Mouse (Mus musculus) embryonic fibroblast, embryonic 13.5 days (primary cell): ENCODE data around the gene Olfr1425. TPM values are rescaled to one million over a fixed set of nuclear protein-coding genes. Genes with fewer than 3 reads are reported as not detected.
"Not testable (repeated sequence)": the region's sequence is repeated elsewhere in the genome, so short reads cannot be mapped to it uniquely, and the experiment has no call there.

Experiments used
- H3K27ac ChIP-seq: 2 replicates; pipeline ENCODE4 v1.5.1; 2012; ENCODE audit warnings: low read length, control low read depth, inconsistent platforms; ENCODE audit not compliant: insufficient read depth
- H3K4me1 ChIP-seq: 2 replicates; pipeline ENCODE4 v1.6.1; 2011; ENCODE audit warnings: low read length; ENCODE audit not compliant: control insufficient read depth, insufficient read depth
- H3K4me3 ChIP-seq: 2 replicates; pipeline ENCODE4 v1.5.1; 2011; ENCODE audit warnings: mild to moderate bottlenecking, control low read depth, low read length; ENCODE audit not compliant: insufficient read depth
- CTCF ChIP-seq: IDR thresholded peaks from 2 replicates; pipeline ENCODE4 v1.5.1; 2011; ENCODE audit warnings: mild to moderate bottlenecking, control low read depth, low read length, moderate library complexity, borderline replicate concordance; ENCODE audit not compliant: insufficient read depth
- POLR2A ChIP-seq: IDR thresholded peaks from 2 replicates; pipeline ENCODE4 v1.6.1; 2011; ENCODE audit warnings: low read depth, mild to moderate bottlenecking, control low read depth, low read length, moderate library complexity
- polyA plus RNA-seq: library from polyadenylated mRNA; stranded (reverse); fragments of >200 nt; gene quantifications from 2 replicates; pipeline ENCODE4 v1.2.4, GENCODE M21; 2011; ENCODE audit warnings: low read depth; ENCODE audit not compliant: missing spikeins, insufficient read length

Gene Olfr1425
- polyA plus RNA-seq = not detected in 2 replicates

DNA sequence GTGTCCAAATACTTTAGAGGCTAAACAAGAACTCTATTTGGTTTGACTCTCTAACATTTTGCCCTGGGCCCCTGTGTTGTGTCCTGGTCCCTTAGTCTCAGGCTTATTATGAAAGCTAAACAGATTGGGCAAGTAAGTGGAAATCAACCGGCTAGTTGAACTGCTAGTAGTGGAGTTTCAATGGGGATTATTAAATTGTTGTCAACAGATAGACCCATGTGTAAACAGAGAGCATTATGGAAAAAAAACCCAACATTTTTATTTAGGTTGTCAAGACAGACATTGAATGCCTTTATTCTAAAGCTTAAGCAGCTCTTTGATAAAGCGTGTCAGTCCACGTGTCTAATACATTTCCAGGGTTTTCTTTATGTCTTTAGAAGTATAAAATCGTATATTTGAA, at the start of gene Olfr1425:
Gene Olfr1425 (minus strand): TSS at position 101 of the 400 bp plus-strand sequence.
- not testable (repeated sequence) for H3K4me1 ChIP-seq, H3K27ac ChIP-seq, H3K4me3 ChIP-seq

- Histone ChIP-seq H3K4me1 (no peaks in the 10 kb centered on the region), H3K27ac (no peak within 1 kb of the TSS), H3K4me3 (no peak within 1 kb of the TSS)
- no peak for TF ChIP-seq CTCF
- no peak for TF ChIP-seq POLR2A
Observed at GRCm38 (mm10) chr19:12123103-12123502, 45.6 kb upstream of the Olfr1425 start, which contains the start of gene Olfr76. Olfr76 (minus strand) TSS chr19:12123203.

DNA sequence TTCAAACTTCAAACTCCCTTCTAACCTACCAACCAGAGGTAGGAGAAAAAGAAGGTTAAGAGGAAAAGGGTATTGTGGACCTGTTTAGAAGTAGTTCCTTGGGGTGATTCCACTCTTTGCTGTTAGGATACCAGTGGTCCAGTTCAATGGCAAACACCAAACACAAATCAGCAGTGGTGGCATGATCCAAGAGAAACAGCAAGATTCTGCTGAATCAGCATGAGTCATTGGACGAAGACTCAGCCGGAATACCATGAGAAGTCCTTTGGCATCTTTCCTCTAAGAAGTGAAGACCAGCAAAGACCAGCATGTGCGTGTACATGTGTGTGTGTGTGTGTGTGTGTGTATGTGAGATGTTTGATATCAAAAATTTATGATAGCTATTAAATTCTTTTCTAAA, 38.9 kb upstream of the Olfr1425 start:
- H3K4me1 ChIP-seq = no peaks in the 10 kb centered on the region
- no peak overlapping the region for H3K4me3 ChIP-seq
- TF ChIP-seq CTCF (no peak), POLR2A (no peak)
- H3K27ac ChIP-seq = no peak overlapping the region

DNA sequence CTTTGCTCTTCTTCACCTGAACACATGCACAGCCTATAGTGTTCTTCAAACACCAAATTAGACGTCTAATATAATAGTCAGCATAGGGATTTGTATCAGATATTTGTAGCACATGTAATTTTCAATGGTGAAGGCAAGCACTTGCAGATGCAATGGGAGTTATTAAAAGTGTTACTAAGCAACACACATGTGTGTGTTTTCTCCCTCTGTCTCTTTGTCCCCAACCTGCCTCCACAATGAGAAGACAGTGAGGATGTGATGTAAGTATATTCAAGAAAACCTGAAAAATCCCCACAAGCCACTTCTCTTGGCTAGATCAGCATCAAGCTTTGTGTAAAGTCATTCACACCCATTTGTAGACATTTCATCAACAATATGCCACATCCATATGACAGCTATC, 38.3 kb upstream of the Olfr1425 start, which contains the start of gene Olfr1428:
Gene Olfr1428 (minus strand): TSS at position 101 of the 400 bp plus-strand sequence.
- TF ChIP-seq POLR2A = no peak
- TF ChIP-seq CTCF = no peak
- Histone ChIP-seq H3K4me3 (no peak within 1 kb of the TSS), H3K27ac (no peak within 1 kb of the TSS), H3K4me1 (no peaks in the 10 kb centered on the region)

DNA sequence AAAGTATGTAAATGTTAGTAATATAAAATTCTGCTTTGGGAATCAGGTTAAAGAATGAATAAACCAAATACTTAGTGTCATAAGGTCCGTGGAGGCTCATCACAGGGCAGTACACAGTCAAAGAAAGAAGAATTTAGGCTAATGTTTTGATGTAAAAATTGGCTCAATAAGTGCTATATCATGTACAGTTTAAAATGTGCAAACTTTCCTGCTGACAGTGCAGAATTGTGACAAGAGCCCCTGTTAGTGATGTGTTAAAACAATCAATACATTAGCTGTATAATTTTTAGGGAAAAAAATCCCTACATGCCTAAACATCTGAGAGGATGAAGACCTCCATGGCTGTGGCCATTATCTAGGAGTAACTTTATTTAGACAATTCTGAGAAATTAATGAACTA, 36.3 kb upstream of the Olfr1425 start:
- Histone ChIP-seq H3K27ac (no peak overlapping the region), H3K4me1 (no peaks in the 10 kb centered on the region), H3K4me3 (no peak overlapping the region)
- TF ChIP-seq CTCF (no peak), POLR2A (no peak)

GRCm38 (mm10) chr19:12104541-12104940, 27.0 kb upstream of the Olfr1425 start:
- Histone ChIP-seq H3K27ac (no peak overlapping the region), H3K4me1 (no peaks in the 10 kb centered on the region), H3K4me3 (no peak overlapping the region)
- no peak for TF ChIP-seq CTCF
- no peak for TF ChIP-seq POLR2A

DNA sequence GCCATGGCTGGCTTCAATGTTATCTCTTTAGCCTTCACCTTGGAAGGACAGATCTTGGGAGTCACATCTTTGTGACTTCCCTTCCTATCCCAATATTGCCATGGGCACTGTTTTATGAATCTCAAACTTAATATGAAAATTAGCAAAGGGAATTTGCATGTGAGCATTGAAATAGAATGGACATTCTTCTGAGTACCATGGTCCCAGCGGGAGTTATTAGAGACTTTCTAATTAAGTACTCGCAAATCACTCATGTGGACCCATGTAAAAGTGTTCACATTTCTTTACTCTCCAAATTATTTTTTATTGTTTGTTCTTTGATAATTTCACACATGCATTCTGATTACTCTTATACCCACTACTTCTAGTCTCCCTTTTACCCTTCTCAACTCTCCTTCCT, 25.7 kb upstream of the Olfr1425 start, which contains the start of gene Olfr1427:
Gene Olfr1427 (minus strand): TSS at position 101 of the 400 bp plus-strand sequence.
- H3K27ac ChIP-seq = no peak within 1 kb of the TSS
- TF ChIP-seq CTCF = no peak
- no peak for TF ChIP-seq POLR2A
- H3K4me3 ChIP-seq = no peak within 1 kb of the TSS
- H3K4me1 ChIP-seq = no peaks in the 10 kb centered on the region

DNA sequence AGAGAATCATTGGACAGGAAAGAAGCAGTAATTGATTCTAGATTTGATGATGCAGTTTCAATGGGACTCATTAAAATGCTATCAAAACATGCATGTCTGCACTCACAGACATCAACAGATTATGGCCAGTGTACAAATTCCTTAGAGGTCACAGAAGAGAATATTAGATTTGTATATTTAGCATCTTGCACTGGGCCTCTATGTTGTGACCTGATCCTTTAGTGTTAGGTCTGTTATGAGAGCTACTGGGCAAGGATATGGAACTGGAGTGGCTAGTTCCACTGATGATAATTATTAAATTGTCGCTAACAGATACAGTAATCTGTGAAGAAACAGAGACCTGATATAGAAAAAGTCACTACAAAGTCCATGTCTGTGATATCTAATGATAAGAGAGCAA, 14.4 kb upstream of the Olfr1425 start, which contains the start of gene Olfr1426:
Gene Olfr1426 (minus strand): TSS at position 101 of the 400 bp plus-strand sequence.
- H3K4me1 ChIP-seq = no peaks in the 10 kb centered on the region
- no peak within 1 kb of the TSS for H3K4me3 ChIP-seq
- TF ChIP-seq POLR2A (no peak), CTCF (no peak)
- no peak within 1 kb of the TSS for H3K27ac ChIP-seq

GRCm38 (mm10) chr19:12069546-12069945, 8.0 kb downstream of the Olfr1425 start:
- H3K27ac ChIP-seq, H3K4me3 ChIP-seq, H3K4me1 ChIP-seq: not testable (repeated sequence)

DNA sequence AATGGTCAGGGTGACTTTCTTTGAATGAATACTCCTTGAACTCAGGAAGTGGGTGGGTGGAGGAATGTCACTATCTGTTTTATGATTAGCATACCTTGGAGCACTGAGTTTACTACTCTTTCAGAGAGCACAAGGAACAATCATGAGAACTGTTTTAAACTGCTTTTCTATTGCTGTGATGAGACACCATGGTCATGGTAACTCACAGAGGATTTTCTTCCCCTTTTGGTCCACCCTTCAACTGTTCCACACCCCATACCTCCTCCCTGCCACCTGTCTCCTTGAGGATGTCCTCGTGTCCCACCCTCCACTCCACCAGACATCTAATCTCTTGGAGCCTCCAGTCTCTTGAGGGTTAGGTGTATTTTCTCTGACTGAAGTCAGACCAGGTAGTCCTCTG, 9.7 kb downstream of the Olfr1425 start:
- H3K27ac ChIP-seq, H3K4me3 ChIP-seq, H3K4me1 ChIP-seq: not testable (repeated sequence)

DNA sequence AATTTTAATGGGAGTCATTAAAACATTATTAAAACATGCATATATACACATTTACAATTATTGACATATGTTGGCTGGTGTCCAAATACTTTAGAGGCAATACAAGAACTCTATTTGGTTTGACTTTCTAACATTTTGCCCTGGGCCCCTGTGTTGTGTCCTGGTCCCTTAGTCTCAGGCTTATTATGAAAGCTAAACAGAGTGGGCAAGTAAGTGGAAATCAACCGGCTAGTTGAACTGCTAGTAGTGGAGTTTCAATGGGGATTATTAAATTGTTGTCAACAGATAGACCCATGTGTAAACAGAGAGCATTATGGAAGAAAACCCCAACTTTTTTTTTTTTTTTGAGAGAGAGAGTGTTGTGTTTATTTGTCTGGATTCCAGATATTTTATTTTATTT, 14.9 kb downstream of the Olfr1425 start, which contains the start of gene Olfr1424:
Gene Olfr1424 (minus strand): TSS at position 101 of the 400 bp plus-strand sequence.
- not testable (repeated sequence) for H3K4me3 ChIP-seq, H3K27ac ChIP-seq, H3K4me1 ChIP-seq
